Mouse (Mus musculus): ENCODE measurements around the gene Hoxd10.

Hoxd10 gene

GRCm38 (mm10) chr2:74703720-74704392, 12.1 kb downstream of the Hoxd10 start:
- in situ Hi-C loops (cut with MboI; ENCODE audit: low sequenced_read_pairs), result loop anchor here (25.0 kb wide), 1 partner anchor 883 kb away; no protein-coding TSS in a partner anchor

GRCm38 (mm10) chr2:74704393-74704998, 12.8 kb downstream of the Hoxd10 start, which contains the start of gene Hoxd8:
Hoxd8 (plus strand) TSS chr2:74704615.
- in situ Hi-C loops (cut with MboI; ENCODE audit: low sequenced_read_pairs), result loop anchor here (25.0 kb wide), 1 partner anchor 883 kb away; no protein-coding TSS in a partner anchor

- in situ Hi-C loops (cut with MboI; ENCODE audit: low sequenced_read_pairs), result loop anchor here (25.0 kb wide), 1 partner anchor 882 kb away; no protein-coding TSS in a partner anchor
These were observed 13.3 kb downstream of the Hoxd10 start for GRCm38 (mm10) chr2:74704999-74705466.

GRCm38 (mm10) chr2:74705467-74706089, 13.9 kb downstream of the Hoxd10 start:
- in situ Hi-C loops (cut with MboI; ENCODE audit: low sequenced_read_pairs), result loop anchor here (25.0 kb wide), 1 partner anchor 882 kb away; no protein-coding TSS in a partner anchor

- in situ Hi-C loops (cut with MboI; ENCODE audit: low sequenced_read_pairs), result loop anchor here (25.0 kb wide), 1 partner anchor 881 kb away; no protein-coding TSS in a partner anchor
These were observed 14.8 kb downstream of the Hoxd10 start for GRCm38 (mm10) chr2:74706393-74706960.

- in situ Hi-C loops (cut with MboI; ENCODE audit: low sequenced_read_pairs), result loop anchor here (25.0 kb wide), 1 partner anchor 880 kb away; no protein-coding TSS in a partner anchor
These were observed 15.9 kb downstream of the Hoxd10 start for GRCm38 (mm10) chr2:74707599-74707998.

- in situ Hi-C loops (cut with MboI; ENCODE audit: low sequenced_read_pairs), result loop anchor here (25.0 kb wide), 1 partner anchor 879 kb away; no protein-coding TSS in a partner anchor
These were observed 17.0 kb downstream of the Hoxd10 start for GRCm38 (mm10) chr2:74708676-74709075.

- in situ Hi-C loops (cut with MboI; ENCODE audit: low sequenced_read_pairs), result loop anchor here (25.0 kb wide), 1 partner anchor 878 kb away; no protein-coding TSS in a partner anchor
These were observed 18.0 kb downstream of the Hoxd10 start for GRCm38 (mm10) chr2:74709465-74710419.

GRCm38 (mm10) chr2:74710929-74711543, 19.3 kb downstream of the Hoxd10 start:
- in situ Hi-C loops (cut with MboI; ENCODE audit: low sequenced_read_pairs), result loop anchor here (25.0 kb wide), 1 partner anchor 876 kb away; no protein-coding TSS in a partner anchor

GRCm38 (mm10) chr2:74711721-74712621, 20.2 kb downstream of the Hoxd10 start, which contains the start of the genes Hoxd3 and Hoxd4:
Hoxd3 (plus strand) TSS chr2:74711927.
Hoxd4 (plus strand) TSS chr2:74711929.
- in situ Hi-C loops (cut with MboI; ENCODE audit: low sequenced_read_pairs), result loop anchor here (25.0 kb wide), 1 partner anchor 875 kb away; no protein-coding TSS in a partner anchor

GRCm38 (mm10) chr2:74713239-74714150, 21.8 kb downstream of the Hoxd10 start:
- in situ Hi-C loops (cut with MboI; ENCODE audit: low sequenced_read_pairs), result loop anchor here (25.0 kb wide), 1 partner anchor 874 kb away; no protein-coding TSS in a partner anchor

GRCm38 (mm10) chr2:74714156-74714789, 22.5 kb downstream of the Hoxd10 start:
- in situ Hi-C loops (cut with MboI; ENCODE audit: low sequenced_read_pairs), result loop anchor here (25.0 kb wide), 1 partner anchor 873 kb away; no protein-coding TSS in a partner anchor

- in situ Hi-C loops (cut with MboI; ENCODE audit: low sequenced_read_pairs), result loop anchor here (5.0 to 25.0 kb wide), 2 partner anchors 247 to 872 kb away; no protein-coding TSS in a partner anchor
These were observed 23.2 kb downstream of the Hoxd10 start for GRCm38 (mm10) chr2:74714881-74715280.

GRCm38 (mm10) chr2:74715504-74716241, 23.9 kb downstream of the Hoxd10 start:
- in situ Hi-C loops (cut with MboI; ENCODE audit: low sequenced_read_pairs), result loop anchor here (5.0 to 25.0 kb wide), 2 partner anchors 247 to 872 kb away; no protein-coding TSS in a partner anchor

- in situ Hi-C loops (cut with MboI; ENCODE audit: low sequenced_read_pairs), result loop anchor here (25.0 kb wide), 1 partner anchor 867 kb away; no protein-coding TSS in a partner anchor
These were observed 28.7 kb downstream of the Hoxd10 start for GRCm38 (mm10) chr2:74720384-74720783.
